In the genomic region with DNA sequence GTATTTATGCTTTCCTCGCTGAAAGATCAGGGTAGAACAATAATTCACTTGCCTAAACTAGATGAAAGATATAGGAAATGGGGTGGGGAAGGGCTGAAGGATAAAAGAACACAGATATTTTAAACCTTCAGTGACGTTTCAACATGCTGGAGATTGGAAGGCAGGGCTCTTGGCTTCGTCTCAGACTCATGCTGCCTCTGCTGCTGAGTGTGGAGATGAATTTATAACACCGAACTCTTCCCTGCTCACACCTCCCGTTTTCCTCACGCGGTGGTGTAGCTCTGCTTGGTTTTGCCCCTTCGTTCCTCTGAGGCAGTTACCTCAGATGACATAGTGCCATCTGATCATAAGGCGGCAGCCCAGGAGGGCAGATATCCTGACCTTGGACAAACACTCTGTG, we compare ENCODE assay signal across 14 mouse cellular contexts. TPM values are rescaled to one million over a fixed set of nuclear protein-coding genes. Genes with fewer than 3 reads are reported as not detected.
DNase-seq lines count a peak whose midpoint lies in the region; ATAC-seq and TF ChIP-seq lines count a peak whose summit lies in the region.
"Had no signal": no experiment of that assay in that cellular context is flagged by ENCODE, and none has a peak within 500 bp of the region (broad histone marks: within the 10 kb centered on the region; RNA-seq: fewer than 3 reads in every experiment).

No protein-coding gene starts in this region.

- H3K9ac ChIP-seq in hindbrain, embryonic 14.5 days: no peak overlapping the region
- H3K9ac ChIP-seq in midbrain, embryonic 13.5 days (replicated peaks): no peak overlapping the region
- H3K9ac ChIP-seq: heart, embryonic 13.5 days had no signal

- H3K4me3 ChIP-seq in hindbrain, embryonic 14.5 days (replicated peaks; ENCODE audit: low read length): no peak overlapping the region
- H3K4me3 ChIP-seq in midbrain, embryonic 13.5 days (replicated peaks): no peak overlapping the region
- no peak overlapping the region for H3K4me3 ChIP-seq in thymus, adult 2 months (ENCODE audit: control insufficient read depth, insufficient read depth, low read length)
- H3K4me3 ChIP-seq: embryonic facial prominence, embryonic 10.5 days; heart, embryonic 13.5 days had no signal

- H3K36me3 ChIP-seq in hindbrain, embryonic 14.5 days (replicated peaks; ENCODE audit: control insufficient read depth, insufficient read depth): no peaks in the 10 kb centered on the region
- H3K36me3 ChIP-seq in midbrain, embryonic 13.5 days: no peaks in the 10 kb centered on the region
- H3K36me3 ChIP-seq in thymus, adult 2 months (ENCODE audit: control insufficient read depth, insufficient read depth, low read length): no peaks in the 10 kb centered on the region
- H3K36me3 ChIP-seq: embryonic facial prominence, embryonic 10.5 days; heart, embryonic 13.5 days had no signal

- no peak for TF ChIP-seq CTCF in thymus, adult 2 months (IDR thresholded peaks at IDR 0.05; ENCODE audit: borderline replicate concordance, control insufficient read depth, extremely low read depth, insufficient read depth, low read length, poor library complexity)

- no peak for TF ChIP-seq POLR2A in thymus, adult 2 months (IDR thresholded peaks at IDR 0.05; ENCODE audit: control insufficient read depth, extremely low read depth, insufficient read depth, low read length, poor library complexity)

- peak overlapping the region; percentile 74 for H3K27ac ChIP-seq in hindbrain, embryonic 14.5 days
- peak overlapping the region; percentile 63 for H3K27ac ChIP-seq in midbrain, embryonic 13.5 days
- H3K27ac ChIP-seq in thymus, adult 2 months (ENCODE audit: control insufficient read depth, insufficient read depth, low read length): no peak overlapping the region
- H3K27ac ChIP-seq: embryonic facial prominence, embryonic 10.5 days; heart, embryonic 13.5 days had no signal

- no peaks in the 10 kb centered on the region for H3K27me3 ChIP-seq in hindbrain, embryonic 14.5 days (ENCODE audit: control insufficient read depth, insufficient read depth, low read length)
- H3K27me3 ChIP-seq in midbrain, embryonic 13.5 days: no peaks in the 10 kb centered on the region
- no peaks in the 10 kb centered on the region for H3K27me3 ChIP-seq in thymus, adult 2 months (ENCODE audit: control insufficient read depth, insufficient read depth, low read length)
- H3K27me3 ChIP-seq: heart, embryonic 13.5 days had no signal

- no peaks in the 10 kb centered on the region for H3K9me3 ChIP-seq in hindbrain, embryonic 14.5 days (ENCODE audit: control insufficient read depth, low read length)
- no peaks in the 10 kb centered on the region for H3K9me3 ChIP-seq in midbrain, embryonic 13.5 days
- H3K9me3 ChIP-seq: embryonic facial prominence, embryonic 10.5 days; heart, embryonic 13.5 days had no signal

- 74% methylated on average over 9 of the region's 9 CpGs for WGBS in hindbrain, embryonic 14.5 days
- 76% methylated on average over 9 of the region's 9 CpGs for WGBS in midbrain, embryonic 13.5 days
- WGBS in thymus, adult 2 months: 92% methylated on average over 9 of the region's 9 CpGs

- peaks cover 24% of the 10 kb centered on the region for H3K4me1 ChIP-seq in hindbrain, embryonic 14.5 days (replicated peaks; ENCODE audit: control insufficient read depth, insufficient read depth, low read length)
- H3K4me1 ChIP-seq in midbrain, embryonic 13.5 days (replicated peaks): peaks cover 22% of the 10 kb centered on the region
- H3K4me1 ChIP-seq in thymus, adult 2 months (replicated peaks; ENCODE audit: control insufficient read depth, insufficient read depth, low read length): no peaks in the 10 kb centered on the region

- H3K4me2 ChIP-seq in hindbrain, embryonic 14.5 days (replicated peaks): no peak overlapping the region
- no peak overlapping the region for H3K4me2 ChIP-seq in midbrain, embryonic 13.5 days (replicated peaks)
- H3K4me2 ChIP-seq: heart, embryonic 13.5 days had no signal

- no peak for DNase-seq in frontal cortex, postnatal 25 days (ENCODE audit: low spot score in 2 of 2)
- DNase-seq in hindbrain, embryonic 14.5 days (ENCODE audit: low spot score): no peak
- peak; percentile 46 to 79 for DNase-seq in right cerebral cortex, postnatal 36 days (ENCODE audit: low spot score in 2 of 2)
- no peak for DNase-seq in thymus, adult 2 months
- DNase-seq in thymus, postnatal 4 days: no peak
- DNase-seq in thymus, postnatal 36 days: no peak
- DNase-seq: cerebellum, adult 11 months had no signal

- peak; percentile 60 for ATAC-seq in frontal cortex, adult (ENCODE audit: low TSS enrichment)
- ATAC-seq in hindbrain, embryonic 14.5 days (ENCODE audit: low FRiP score): no peak
- ATAC-seq in midbrain, embryonic 13.5 days: no peak
- ATAC-seq: inflammation-experienced regulatory T-cells, adult 6 months had no signal

RNA-seq across cellular contexts. Expression of a gene that starts 21.4 kb away (rescaled TPM):
- 77.8 and 94.9 TPM in 2 replicates for polyA plus RNA-seq in hindbrain, embryonic 14.5 days (2014; fragmentation: Nextera tagmentation; extraction: Ambion mirVana)
- polyA plus RNA-seq in midbrain, embryonic 13.5 days (2015; fragmentation: Nextera tagmentation; extraction: Ambion mirVana): 56.2 and 61.8 TPM in 2 replicates
- polyA plus RNA-seq in thymus, adult 2 months (2012; rRNA removed): 0.16 and 0.18 TPM in 2 replicates
- polyA plus RNA-seq: C2C12; inflammation-experienced regulatory T-cells, adult 6 months; liver, adult 2 months had no signal

Comparison
In these comparisons a context has a peak if more than half of its experiments do, and no peak if none do; other contexts are left out.
1. DNase-seq: peak in right cerebral cortex, postnatal 36 days (2 of 2); none in frontal cortex, postnatal 25 days (0 of 2), hindbrain, embryonic 14.5 days (single experiment), thymus, adult 2 months (single experiment), thymus, postnatal 4 days (single experiment) and thymus, postnatal 36 days (0 of 2).
2. RNA of a gene that starts 21.4 kb away (polyA plus RNA-seq): 77.8 to 94.9 TPM in hindbrain, embryonic 14.5 days and 56.2 to 61.8 TPM in midbrain, embryonic 13.5 days; 0.16 to 0.18 TPM in thymus, adult 2 months; every median in the first group is over 10 times any median in the second.